Mouse (Mus musculus) embryonic facial prominence, embryonic 12.5 days (tissue): ENCODE data around the gene Alpi. TPM values are rescaled to one million over a fixed set of nuclear protein-coding genes. Genes with fewer than 3 reads are reported as not detected.

Experiments
- ATAC-seq: fragments of 200-750 bp; cut with Nextera tagmentation; 2 replicates; pipeline ENCODE4 v1.8.0; 2017; ENCODE audit not compliant: insufficient number of reproducible peaks, insufficient read depth, low FRiP score, low TSS enrichment
- H3K27ac ChIP-seq: fragments of 300-500 bp; sonication (generic); 2 replicates; pipeline ENCODE4 v1.5.1; 2016; ENCODE audit warnings: mild to moderate bottlenecking
- H3K27me3 ChIP-seq: fragments of 300-500 bp; sonication (generic); 2 replicates; pipeline ENCODE4 v1.6.1; 2016; ENCODE audit warnings: mild to moderate bottlenecking, moderate library complexity
- H3K36me3 ChIP-seq: fragments of 300-500 bp; sonication (generic); 2 replicates; pipeline ENCODE4 v1.6.1; 2016; ENCODE audit warnings: mild to moderate bottlenecking
- H3K4me1 ChIP-seq: fragments of 300-500 bp; sonication (generic); 2 replicates; pipeline ENCODE4 v1.6.1; 2016
- H3K4me2 ChIP-seq: fragments of 300-500 bp; sonication (generic); replicated peaks from 2 replicates; pipeline ENCODE4 v1.6.1; 2016; ENCODE audit warnings: mild to moderate bottlenecking, moderate library complexity
- H3K4me3 ChIP-seq: fragments of 300-500 bp; sonication (generic); 2 replicates; pipeline ENCODE4 v1.5.1; 2016; ENCODE audit warnings: mild to moderate bottlenecking
- H3K9ac ChIP-seq: fragments of 300-500 bp; sonication (generic); 2 replicates; pipeline ENCODE4 v1.6.1; 2016; ENCODE audit warnings: mild to moderate bottlenecking, moderate library complexity
- H3K9me3 ChIP-seq: fragments of 300-500 bp; sonication (generic); 2 replicates; pipeline ENCODE4 v1.6.1; 2016; ENCODE audit warnings: mild to moderate bottlenecking, moderate library complexity
- WGBS: fragments of 180-500 bp; shearing (Covaris S2); methylation state at CpG from one replicate; pipeline ENCODE4 v1.1.7; 2016; 5-methylcytosine and 5-hydroxymethylcytosine counted together
- polyA plus RNA-seq: library from polyadenylated mRNA; unstranded; fragments of >200 nt; fragmentation: Nextera tagmentation; extraction: Ambion mirVana; gene quantifications from 2 replicates; pipeline ENCODE4 v1.2.1, GENCODE M21; 2016

Gene Alpi
- not detected in 2 replicates for polyA plus RNA-seq

GRCm38 (mm10) chr1:87101411-87101810 lies at the start of gene Alpi:
TSS of gene Alpi (minus strand) at chr1:87101606.
- no peak for ATAC-seq
- H3K9ac ChIP-seq: no peak within 1 kb of the TSS
- no peak within 1 kb of the TSS for H3K4me2 ChIP-seq
- peaks cover 2% of the 10 kb centered on the region; the same call in 1 of the 2 replicates for H3K4me1 ChIP-seq
- no peak within 1 kb of the TSS for H3K4me3 ChIP-seq
- H3K27me3 ChIP-seq: peaks cover 16% of the 10 kb centered on the region; the same call in 1 of the 2 replicates
- no peak within 1 kb of the TSS for H3K27ac ChIP-seq
- 94% methylated on average over 1 of the region's 1 CpGs for WGBS
- no peaks in the 10 kb centered on the region for H3K36me3 ChIP-seq
- no peaks in the 10 kb centered on the region for H3K9me3 ChIP-seq

GRCm38 (mm10) chr1:87149422-87149821 lies 48.0 kb upstream of the Alpi start:
- 32% methylated on average over 13 of the region's 13 CpGs for WGBS
- H3K4me2 ChIP-seq: no peak overlapping the region
- H3K4me3 ChIP-seq: no peak overlapping the region

GRCm38 (mm10) chr1:87143141-87143540 lies 41.7 kb upstream of the Alpi start:
- Histone ChIP-seq H3K9ac (no peak overlapping the region), H3K9me3 (no peaks in the 10 kb centered on the region), H3K4me2 (no peak overlapping the region), H3K27me3 (0 out of 2 replicates have a peak, but pooled peaks cover 6% of the 10 kb centered on the region), H3K36me3 (no peaks in the 10 kb centered on the region), H3K27ac (no peak overlapping the region), H3K4me1 (no peaks in the 10 kb centered on the region), H3K4me3 (no peak overlapping the region)
- ATAC-seq: no peak
- 82% methylated on average over 10 of the region's 10 CpGs for WGBS

More at GRCm38 (mm10) chr1:87149422-87149821, 48.0 kb upstream of the Alpi start:
- H3K27ac ChIP-seq: no peak overlapping the region
- H3K4me1 ChIP-seq: peaks cover 9% of the 10 kb centered on the region; the same call in 1 of the 2 replicates
- no peak for ATAC-seq
- no peak overlapping the region for H3K9ac ChIP-seq
- H3K9me3 ChIP-seq: no peaks in the 10 kb centered on the region
- H3K36me3 ChIP-seq: no peaks in the 10 kb centered on the region
- peaks cover 58% of the 10 kb centered on the region for H3K27me3 ChIP-seq

DNA sequence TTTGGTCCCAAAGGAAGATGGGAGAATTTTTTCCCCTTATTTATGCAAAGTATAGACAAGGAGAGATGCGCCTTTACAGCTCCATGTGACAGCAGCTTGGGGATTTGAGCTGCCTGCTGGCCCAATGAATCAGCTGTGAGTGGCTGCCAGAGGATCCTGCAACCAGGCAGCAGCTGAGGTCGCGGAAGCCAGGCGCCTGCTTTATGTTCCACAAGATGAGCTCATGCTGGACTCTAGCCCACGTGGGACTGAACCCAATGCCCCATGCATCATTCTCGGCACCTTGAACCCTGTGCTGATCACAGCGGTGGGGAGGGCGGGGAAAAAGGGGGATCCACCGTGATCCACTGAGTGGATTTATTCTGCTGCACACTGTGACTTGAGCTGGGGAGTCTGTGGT lies 41.0 kb upstream of the Alpi start:
- no peak for ATAC-seq
- Histone ChIP-seq H3K9ac (no peak overlapping the region), H3K27me3 (0 out of 2 replicates have a peak, but pooled peaks cover 6% of the 10 kb centered on the region), H3K9me3 (no peaks in the 10 kb centered on the region), H3K4me1 (no peaks in the 10 kb centered on the region), H3K27ac (no peak overlapping the region), H3K4me3 (no peak overlapping the region), H3K4me2 (no peak overlapping the region), H3K36me3 (no peaks in the 10 kb centered on the region)
- WGBS: 79% methylated on average over 9 of the region's 9 CpGs

GRCm38 (mm10) chr1:87141550-87141949 lies 40.1 kb upstream of the Alpi start:
- WGBS: 87% methylated on average over 4 of the region's 4 CpGs
- Histone ChIP-seq H3K27me3 (0 out of 2 replicates have a peak, but pooled peaks cover 6% of the 10 kb centered on the region), H3K4me3 (no peak overlapping the region), H3K9ac (no peak overlapping the region), H3K36me3 (no peaks in the 10 kb centered on the region), H3K9me3 (no peaks in the 10 kb centered on the region), H3K4me2 (no peak overlapping the region), H3K27ac (no peak overlapping the region), H3K4me1 (no peaks in the 10 kb centered on the region)
- ATAC-seq: no peak

- H3K27me3 ChIP-seq: peaks cover 25% of the 10 kb centered on the region
- no peak overlapping the region for H3K4me2 ChIP-seq
- no peak for ATAC-seq
- H3K4me3 ChIP-seq: no peak overlapping the region
- no peaks in the 10 kb centered on the region for H3K4me1 ChIP-seq
- H3K9ac ChIP-seq: no peak overlapping the region
- H3K36me3 ChIP-seq: no peaks in the 10 kb centered on the region
- H3K9me3 ChIP-seq: no peaks in the 10 kb centered on the region
- 84% methylated on average over 4 of the region's 4 CpGs for WGBS
- H3K27ac ChIP-seq: no peak overlapping the region
Observed at GRCm38 (mm10) chr1:87131803-87132202, 30.4 kb upstream of the Alpi start.

DNA sequence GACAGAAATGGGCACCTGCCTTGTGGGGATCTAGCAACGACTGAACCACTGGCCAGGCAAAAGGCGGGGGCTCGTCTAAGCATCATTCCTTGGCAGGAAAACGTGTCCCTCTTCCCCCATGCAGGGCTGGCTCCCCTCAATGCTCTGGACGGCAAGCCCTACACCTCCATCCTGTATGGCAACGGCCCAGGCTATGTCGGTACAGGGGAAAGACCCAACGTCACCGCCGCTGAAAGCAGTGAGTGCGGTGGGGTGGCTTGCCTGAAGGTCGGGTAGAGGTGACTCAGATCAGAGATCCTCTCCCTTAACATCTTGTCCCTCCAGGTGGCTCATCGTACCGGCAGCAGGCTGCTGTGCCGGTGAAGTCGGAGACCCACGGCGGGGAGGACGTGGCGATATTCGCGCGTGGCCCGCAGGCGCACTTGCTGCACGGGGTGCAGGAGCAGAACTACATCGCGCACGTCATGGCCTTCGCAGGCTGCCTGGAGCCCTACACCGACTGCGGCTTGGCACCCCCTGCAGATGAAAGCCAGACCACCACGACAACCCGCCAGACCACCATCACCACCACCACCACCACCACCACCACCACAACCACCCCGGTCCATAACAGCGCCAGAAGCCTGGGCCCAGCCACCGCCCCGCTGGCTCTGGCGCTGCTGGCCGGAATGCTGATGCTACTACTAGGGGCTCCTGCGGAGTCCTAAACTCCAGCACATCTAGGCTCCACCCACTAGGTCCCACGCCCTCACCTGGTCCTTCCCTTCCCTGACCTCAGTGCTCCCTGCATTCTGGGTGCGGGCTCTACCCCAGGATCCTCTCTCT lies 26.0 kb upstream of the Alpi start:
- Histone ChIP-seq H3K36me3 (no peaks in the 10 kb centered on the region), H3K27me3 (peaks cover 42% of the 10 kb centered on the region), H3K4me1 (no peaks in the 10 kb centered on the region), H3K27ac (no peak overlapping the region), H3K9me3 (no peaks in the 10 kb centered on the region), H3K4me3 (peak overlapping the region; percentile 18; the same call in 1 of the 2 replicates), H3K4me2 (peak overlapping the region; percentile 38), H3K9ac (no peak overlapping the region)
- peak; percentile 37; the same call in 1 of the 2 replicates for ATAC-seq
- WGBS: 8% methylated on average over 43 of the region's 43 CpGs

GRCm38 (mm10) chr1:87124673-87125072 lies 23.3 kb upstream of the Alpi start, which contains the start of gene Akp3:
TSS of gene Akp3 (plus strand) at chr1:87124973.
- H3K27me3 ChIP-seq: peaks cover 42% of the 10 kb centered on the region
- H3K4me3 ChIP-seq: no peak within 1 kb of the TSS
- no peak within 1 kb of the TSS for H3K27ac ChIP-seq
- 79% methylated on average over 6 of the region's 6 CpGs for WGBS
- no peak within 1 kb of the TSS for H3K9ac ChIP-seq
- H3K4me2 ChIP-seq: no peak within 1 kb of the TSS
- no peaks in the 10 kb centered on the region for H3K4me1 ChIP-seq
- H3K36me3 ChIP-seq: no peaks in the 10 kb centered on the region
- no peaks in the 10 kb centered on the region for H3K9me3 ChIP-seq
- ATAC-seq: no peak

- no peak overlapping the region for H3K9ac ChIP-seq
- ATAC-seq: no peak
- H3K4me3 ChIP-seq: no peak overlapping the region
- H3K4me1 ChIP-seq: no peaks in the 10 kb centered on the region
- no peaks in the 10 kb centered on the region for H3K9me3 ChIP-seq
- H3K27ac ChIP-seq: no peak overlapping the region
- no peak overlapping the region for H3K4me2 ChIP-seq
- 75% methylated on average over 1 of the region's 1 CpGs for WGBS
- no peaks in the 10 kb centered on the region for H3K36me3 ChIP-seq
- H3K27me3 ChIP-seq: no peaks in the 10 kb centered on the region
Observed at GRCm38 (mm10) chr1:87114784-87115183, 13.4 kb upstream of the Alpi start.

GRCm38 (mm10) chr1:87111719-87112354 lies 10.4 kb upstream of the Alpi start:
- Histone ChIP-seq H3K4me2 (no peak overlapping the region), H3K9ac (no peak overlapping the region), H3K27me3 (no peaks in the 10 kb centered on the region), H3K36me3 (no peaks in the 10 kb centered on the region), H3K4me1 (no peaks in the 10 kb centered on the region), H3K27ac (no peak overlapping the region), H3K4me3 (no peak overlapping the region), H3K9me3 (no peaks in the 10 kb centered on the region)
- ATAC-seq: no peak
- 40% methylated on average over 9 of the region's 9 CpGs for WGBS

DNA sequence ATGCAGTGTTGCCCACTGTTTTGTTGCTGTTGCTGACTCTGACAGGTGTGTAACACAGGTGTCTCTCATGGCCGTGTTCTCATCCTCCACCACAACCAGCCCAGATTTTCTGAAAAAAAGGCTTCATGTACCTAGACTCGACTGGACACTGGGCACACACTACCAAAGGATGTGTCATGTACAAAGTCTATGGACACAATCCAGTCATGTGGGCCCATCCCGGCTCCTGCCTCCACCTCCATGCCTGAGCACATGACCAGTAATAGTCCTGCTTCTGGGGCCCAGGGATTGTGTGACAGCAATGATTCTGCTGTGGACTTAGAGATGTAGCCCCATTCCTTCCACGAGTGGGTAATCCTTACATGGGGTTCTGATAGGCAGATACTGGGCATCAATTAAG lies 7.2 kb upstream of the Alpi start:
- ATAC-seq: no peak
- WGBS: 82% methylated on average over 4 of the region's 4 CpGs

DNA sequence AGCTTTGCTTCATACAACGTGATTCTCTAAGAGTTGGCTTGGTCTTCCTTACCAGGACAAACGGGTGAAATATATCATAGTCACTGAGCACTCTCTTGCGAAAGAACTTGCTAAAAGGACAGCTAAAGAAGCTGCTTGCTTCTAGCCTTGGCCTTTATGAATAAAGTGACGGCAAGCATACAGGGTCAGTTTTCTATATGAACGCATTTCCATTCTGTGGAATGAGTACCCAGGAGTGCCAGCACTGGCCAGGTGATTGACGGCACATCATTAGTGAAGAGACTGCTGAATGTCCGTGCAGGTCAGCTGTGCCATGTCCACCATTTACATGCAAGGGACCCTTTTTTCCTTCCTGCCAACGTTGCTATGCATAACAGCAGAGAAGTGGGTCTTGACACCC lies 5.1 kb upstream of the Alpi start:
- Histone ChIP-seq H3K4me2 (no peak overlapping the region), H3K9ac (no peak overlapping the region), H3K27me3 (no peaks in the 10 kb centered on the region), H3K4me1 (no peaks in the 10 kb centered on the region), H3K27ac (no peak overlapping the region), H3K4me3 (no peak overlapping the region), H3K9me3 (no peaks in the 10 kb centered on the region), H3K36me3 (no peaks in the 10 kb centered on the region)
- ATAC-seq: no peak
- WGBS: 77% methylated on average over 8 of the region's 8 CpGs

More for the DNA sequence above, 7.2 kb upstream of the Alpi start:
- H3K27ac ChIP-seq: no peak overlapping the region
- H3K4me1 ChIP-seq: no peaks in the 10 kb centered on the region
- H3K27me3 ChIP-seq: no peaks in the 10 kb centered on the region
- H3K4me2 ChIP-seq: no peak overlapping the region
- H3K4me3 ChIP-seq: no peak overlapping the region
- no peak overlapping the region for H3K9ac ChIP-seq
- no peaks in the 10 kb centered on the region for H3K36me3 ChIP-seq
- H3K9me3 ChIP-seq: no peaks in the 10 kb centered on the region
